Mouse (Mus musculus): ENCODE data around the gene Adrm1.
A peak's percentile ranks its signal among the peaks of the same experiment; 100 is the strongest.

- TF ChIP-seq HCFC1 (IDR thresholded peaks at IDR 0.05; ENCODE audit: borderline replicate concordance, insufficient read depth, low read length) (no peak), ZNF384 (IDR thresholded peaks at IDR 0.05; ENCODE audit: low read depth, low read length) (0 out of 2 replicates have a peak, but pooled peaks have one; percentile 23), ZC3H11A (IDR thresholded peaks at IDR 0.05; ENCODE audit: borderline replicate concordance, low read depth, low read length) (no peak)
Observed at GRCm38 (mm10) chr2:180212255-180212654, 41.0 kb downstream of the Adrm1 start.
